Mouse (Mus musculus): ENCODE measurements around the gene Lrch1.

The Lrch1 gene

DNA sequence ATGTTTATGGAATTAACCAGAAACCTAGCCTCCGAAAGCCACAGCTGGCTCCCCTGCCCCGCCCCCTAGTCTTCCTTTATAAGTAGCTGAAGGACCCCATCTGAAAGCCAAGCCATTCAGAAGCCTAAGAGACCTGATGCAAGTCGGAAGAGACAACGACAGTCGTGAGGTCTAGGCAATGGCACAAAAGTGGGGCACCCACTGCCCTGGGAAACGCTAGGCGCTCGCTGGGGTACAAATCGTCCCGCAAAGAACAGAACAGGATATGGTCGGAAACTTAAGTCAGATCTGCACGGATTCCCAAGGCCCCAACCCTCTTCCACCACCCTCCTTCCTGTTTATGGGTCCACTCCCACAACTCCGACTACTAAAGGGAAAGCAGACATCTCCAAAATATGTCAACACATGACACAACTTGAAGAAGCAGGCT is 1.3 kb downstream of the Lrch1 start:
- DNase-seq = peak; percentile 48 to 69

DNA sequence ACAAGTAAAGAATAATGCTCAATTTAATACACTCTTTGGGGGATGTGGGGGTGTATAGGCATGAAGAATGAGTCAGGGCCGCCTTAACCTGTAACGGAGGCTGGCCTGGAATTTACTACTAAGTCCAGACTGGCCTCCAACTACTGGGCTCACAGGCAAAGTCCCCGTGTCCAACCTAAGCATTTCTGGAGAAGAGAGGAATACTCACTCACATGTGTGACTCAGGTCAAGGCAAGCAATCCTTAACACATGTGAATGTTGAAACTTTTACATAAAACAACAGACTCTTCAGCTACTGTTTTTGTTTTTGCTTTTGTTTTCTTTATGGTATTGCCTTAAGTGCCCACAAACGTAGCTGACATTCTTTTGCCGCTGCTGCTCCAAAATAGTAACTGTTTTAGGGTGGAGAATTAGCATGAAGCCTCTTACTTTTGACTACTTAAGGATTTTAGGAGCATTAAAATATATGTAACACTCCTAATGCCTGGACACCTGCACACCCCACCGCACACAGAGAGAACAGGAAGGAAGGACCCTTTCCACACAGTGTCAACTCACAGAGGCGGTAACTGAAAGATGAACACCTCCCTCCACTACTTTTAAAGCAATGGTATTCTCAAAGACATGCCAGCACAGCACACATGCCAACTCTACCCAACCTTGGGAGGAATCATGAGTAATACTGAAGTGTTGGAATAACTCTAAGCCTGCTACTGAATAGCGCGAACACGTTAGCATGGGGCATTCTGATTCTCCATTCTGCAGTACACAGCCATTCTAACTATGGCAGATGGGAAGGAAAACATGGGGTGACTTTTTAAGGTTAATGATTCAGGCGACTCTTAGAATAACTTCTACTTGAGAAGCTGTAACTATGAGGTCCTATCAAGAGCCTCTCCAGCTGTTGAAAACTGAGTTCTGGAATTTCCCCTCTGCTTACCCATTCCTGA is 2.1 kb downstream of the Lrch1 start:
- no peak for DNase-seq

DNA sequence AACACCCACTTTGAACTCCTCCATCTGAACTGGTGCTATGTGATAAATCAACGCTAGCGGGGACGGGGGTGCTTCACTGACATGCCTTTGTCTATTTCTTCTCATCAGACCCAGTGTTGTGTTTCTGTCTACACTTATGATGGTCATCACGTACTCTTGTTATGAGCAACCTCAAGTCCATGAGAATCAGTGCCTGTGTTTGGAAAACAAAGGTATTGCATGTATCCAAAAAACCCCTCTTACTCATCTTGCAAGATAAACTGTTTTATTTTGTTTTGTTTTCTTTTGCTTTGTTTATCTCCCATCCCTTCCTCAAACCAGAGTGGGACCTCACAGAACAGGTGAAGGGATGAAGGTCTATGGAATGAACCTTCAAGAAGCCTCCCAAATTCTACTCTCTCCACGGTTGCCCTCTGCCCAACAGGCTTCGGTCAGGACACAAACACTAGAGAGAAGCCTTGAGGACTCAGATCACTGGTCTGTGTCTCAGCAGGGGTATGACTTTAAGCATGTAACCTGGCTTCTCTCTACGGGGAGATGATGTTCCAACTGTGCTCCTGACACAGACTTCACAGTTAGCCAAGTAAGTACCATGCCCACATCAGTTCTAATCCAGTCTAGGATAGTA is 3.4 kb downstream of the Lrch1 start:
- DNase-seq = no peak

DNA sequence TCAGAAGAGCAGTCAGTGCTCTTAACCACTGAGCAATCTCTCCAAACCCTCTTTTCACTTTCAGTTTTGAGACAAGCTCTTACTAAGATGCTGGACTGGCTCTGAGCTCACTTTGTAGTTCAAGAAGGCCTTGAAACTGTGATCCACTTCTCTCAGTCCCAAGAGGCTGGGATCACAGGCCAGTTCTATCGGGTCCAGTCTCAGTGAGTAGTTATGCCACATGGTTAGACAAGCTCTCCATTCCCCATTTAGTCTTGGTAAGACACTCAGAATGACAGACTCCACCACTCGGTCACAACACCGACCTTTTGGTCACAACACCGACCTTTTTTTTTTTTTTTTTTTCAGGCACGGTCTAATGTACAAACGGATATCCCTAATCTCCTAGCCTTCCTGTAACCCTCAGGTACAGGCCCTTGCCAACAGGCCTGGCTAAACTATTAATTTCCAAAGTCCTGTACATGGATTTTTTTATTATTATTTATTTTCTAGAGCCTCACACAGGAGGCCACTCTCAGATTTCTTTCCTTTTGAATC is 4.0 kb downstream of the Lrch1 start:
- DNase-seq = no peak

DNA sequence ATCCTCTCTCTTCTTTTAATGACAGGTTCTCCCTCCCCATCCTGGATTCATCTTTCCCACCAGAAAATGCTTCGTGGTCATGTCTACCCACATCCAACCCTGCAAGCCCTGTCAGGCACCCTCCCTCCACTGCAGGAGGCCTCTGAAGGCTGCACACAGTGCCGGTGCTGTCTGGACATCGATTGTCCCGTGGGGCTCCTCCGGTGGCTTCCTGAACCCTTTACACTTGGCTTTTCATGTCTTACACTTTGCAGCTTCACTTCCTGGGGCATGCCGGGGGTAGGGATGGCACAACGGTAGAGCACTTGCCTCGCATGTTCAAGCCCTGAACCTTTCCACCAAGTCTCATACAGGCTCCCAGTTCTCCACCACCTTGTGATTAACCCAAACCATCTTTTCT is 4.7 kb downstream of the Lrch1 start:
- DNase-seq = no peak

DNA sequence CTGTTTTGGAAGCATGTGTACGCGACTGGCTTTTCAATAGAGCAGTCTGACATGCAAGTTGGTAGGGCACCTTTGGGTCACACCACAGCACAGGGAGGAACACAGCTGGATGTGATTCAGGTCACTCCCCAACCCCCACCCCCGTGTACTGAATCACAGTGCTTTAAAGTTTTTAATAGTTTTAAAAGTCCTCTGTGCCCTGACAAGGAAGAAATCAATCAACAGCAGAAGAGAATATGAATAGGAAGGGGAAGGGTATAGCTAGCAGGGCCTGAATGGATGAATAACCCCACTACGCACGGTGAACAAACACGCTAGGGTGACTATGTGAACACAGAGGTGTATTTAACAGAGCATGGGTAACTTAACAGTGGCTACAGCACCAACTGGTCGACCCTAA is 6.1 kb downstream of the Lrch1 start:
- DNase-seq = no peak

DNA sequence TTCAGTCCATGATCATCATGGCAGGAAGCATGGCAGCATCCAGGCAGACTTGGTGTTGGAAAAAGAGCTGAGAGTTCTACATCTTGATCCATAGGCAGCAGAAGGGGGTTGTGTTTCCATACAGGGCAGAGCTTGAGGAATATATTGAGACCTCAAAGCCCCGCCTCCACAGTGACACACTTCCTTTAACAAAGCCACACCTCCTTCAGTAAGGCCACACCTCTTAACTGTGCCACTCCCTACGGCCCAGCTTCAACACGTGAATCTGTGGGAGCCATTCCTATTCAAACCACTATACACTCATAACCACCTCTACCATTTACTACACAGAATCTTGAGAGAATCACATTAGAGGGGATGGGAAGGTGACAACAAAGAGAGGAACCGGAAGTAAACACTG is 6.9 kb downstream of the Lrch1 start:
- no peak for DNase-seq

DNA sequence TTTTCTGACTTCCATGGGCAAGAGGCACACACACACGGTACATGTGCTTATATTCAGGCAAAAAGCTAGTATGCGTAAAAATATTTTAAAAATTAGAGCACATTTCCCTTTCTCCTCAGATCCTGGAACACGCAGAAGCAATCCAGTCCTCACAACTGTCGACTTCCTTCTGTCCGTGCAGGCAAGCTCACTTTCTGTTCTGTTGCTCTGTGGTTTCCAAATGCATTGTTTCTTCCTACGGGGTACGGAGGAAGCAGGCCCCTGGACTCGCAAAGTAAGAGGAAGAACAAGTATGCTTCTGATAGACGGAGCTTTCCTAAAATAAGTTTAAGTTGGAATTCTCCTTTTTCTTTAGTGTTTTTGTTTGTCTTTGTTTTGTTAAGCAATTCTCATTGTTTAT is 8.3 kb downstream of the Lrch1 start:
- no peak for DNase-seq

DNA sequence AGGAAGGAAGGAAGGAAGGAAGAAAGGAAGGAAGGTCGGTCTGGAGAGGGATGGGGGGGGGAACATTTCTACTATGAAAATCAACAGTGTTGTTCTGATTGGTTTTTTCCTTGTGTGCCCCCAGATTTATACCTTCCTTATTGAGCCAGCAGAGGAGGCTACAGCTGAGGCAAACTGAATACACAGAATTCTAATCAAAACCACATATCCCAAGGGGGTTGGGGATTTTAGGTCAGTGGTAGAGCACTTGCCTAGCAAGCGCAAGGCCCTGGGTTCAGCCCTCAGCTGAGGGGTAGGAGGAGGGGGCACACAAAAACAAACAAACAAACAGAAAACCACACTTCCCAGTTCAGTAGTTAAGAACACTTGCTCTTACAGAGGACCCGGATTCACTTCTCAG is 8.8 kb downstream of the Lrch1 start:
- no peak for DNase-seq

DNA sequence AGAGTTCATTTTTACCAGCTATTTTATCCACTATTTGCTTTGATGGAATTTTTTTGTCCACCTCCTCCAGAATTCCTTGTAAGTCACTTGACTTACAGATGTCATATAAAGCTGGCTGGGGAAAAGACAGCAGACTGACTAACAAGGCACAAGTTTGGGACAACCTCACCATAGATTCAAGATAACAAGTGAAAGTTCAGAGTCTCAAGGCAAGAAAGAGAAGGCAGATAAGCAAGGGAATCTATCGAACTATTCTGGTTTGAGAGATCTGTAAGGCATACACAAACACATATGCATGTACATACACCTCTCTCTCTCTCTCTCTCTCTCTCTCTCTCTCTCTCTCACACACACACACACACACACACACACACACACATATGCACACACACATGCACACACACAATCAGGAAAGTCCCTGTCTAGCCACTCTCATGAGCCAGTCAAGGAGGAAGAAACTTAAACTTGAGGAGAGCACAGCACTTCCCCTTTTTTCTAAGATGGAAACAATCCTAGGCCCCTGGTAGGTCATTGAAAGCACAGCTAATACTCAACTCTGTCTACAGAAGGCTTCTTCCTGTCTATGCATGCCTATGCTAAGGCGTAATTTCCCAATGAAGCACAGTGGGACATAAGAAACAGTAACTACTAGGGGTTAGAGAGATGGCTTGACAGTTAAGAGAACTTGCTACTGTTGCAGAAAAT is 11.0 kb downstream of the Lrch1 start:
- no peak for DNase-seq

DNA sequence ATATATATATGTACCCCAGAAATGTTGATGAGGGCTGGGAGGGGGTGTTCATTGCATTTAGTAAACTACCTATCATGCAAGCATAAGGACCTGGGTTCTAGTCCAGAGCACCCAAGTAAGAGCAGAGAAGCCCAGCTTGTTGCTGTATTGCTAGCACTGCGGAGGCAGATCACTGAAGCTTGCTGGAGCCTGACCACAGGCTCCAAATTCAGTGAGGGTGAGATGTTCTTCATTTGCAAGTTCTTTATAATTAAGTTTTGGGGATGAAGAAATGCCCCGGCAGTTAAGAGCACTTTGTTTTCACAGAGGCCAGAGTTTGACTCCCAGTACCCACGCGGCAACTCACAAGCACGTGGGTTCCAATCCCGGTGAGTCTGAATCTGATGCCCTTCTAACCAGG is 12.6 kb downstream of the Lrch1 start:
- DNase-seq = no peak

DNA sequence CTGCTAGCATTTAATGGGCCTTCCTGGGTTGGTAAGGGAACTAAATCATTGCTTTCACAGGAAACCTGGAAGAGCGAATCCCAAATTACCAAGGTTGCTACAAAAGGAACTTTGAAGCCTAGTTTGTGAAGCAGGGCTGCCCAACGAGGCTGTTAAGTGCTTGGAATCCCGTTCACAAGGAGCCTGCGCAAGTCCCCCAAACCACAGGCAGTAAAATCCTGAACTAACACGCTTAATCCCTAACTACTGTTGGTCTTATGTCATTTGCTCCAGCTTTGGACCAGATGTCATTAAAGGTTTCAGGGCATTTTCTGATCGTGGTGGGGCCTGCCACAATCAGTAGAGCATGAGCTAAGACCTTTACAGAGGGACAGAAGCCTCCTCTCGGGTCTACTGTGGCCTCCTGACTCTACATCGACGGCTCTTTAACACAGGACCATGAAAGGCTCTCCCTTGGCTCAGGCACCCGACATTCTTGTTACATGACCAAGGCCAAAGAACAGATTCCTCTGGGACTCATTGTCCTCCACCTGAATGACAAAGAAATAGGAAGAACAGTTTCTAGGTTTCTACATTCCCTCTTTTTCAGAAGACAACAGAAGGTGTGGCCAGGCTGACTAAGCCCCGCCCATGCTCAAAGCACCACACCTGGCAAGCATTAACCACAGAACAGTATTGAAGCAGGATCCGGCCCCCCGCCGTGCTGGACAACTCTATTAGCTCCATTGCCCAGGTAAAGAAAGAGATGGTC is 13.5 kb downstream of the Lrch1 start:
- DNase-seq = no peak

DNA sequence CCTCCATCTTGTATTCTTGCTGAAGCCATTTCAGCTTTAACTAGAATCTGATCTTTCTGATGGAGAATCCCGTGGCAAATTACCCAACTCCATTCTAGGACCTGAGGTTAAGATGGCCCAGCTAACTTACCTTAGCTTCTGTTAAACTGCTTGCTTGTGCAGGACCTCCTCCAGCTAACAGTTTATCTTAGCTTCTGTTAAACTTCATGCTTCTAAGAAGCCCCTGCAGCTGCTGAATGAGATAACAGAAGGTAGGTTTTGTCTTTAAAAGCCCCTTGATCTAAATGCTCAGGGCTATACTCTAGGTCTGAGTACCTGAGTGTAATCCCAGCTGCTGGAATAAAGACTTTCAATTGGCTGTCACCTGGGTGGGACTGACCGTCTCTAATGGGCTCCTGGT is 17.9 kb downstream of the Lrch1 start:
- no peak for DNase-seq

DNA sequence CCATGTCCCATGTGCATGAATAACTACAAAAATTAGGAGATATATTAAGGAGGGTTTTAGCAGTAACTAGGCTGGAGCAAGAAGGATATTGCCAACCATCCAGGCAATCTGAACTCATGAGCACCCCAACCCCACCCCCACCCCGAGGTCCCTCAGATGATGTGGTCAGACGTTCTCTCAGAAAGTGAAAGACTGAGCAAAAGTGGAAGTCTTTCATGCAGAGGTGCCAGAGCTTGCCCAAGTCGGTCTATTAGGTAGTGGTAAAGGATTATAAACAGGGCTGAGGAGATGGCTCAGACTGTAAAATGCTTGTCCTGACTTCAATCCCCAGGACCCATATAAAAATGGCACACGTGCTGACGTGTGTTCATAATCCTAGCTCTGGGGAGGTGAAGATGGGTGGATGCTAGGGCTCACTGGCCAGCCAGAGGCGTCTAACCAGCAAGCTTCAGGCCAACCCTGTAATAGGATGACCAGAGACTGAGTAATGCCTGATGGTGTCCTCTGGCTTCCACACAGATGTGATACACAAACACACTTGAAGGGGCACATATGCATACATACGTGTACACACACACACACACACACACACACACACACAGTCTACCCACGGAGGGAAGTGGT is 18.8 kb downstream of the Lrch1 start:
- no peak for DNase-seq

DNA sequence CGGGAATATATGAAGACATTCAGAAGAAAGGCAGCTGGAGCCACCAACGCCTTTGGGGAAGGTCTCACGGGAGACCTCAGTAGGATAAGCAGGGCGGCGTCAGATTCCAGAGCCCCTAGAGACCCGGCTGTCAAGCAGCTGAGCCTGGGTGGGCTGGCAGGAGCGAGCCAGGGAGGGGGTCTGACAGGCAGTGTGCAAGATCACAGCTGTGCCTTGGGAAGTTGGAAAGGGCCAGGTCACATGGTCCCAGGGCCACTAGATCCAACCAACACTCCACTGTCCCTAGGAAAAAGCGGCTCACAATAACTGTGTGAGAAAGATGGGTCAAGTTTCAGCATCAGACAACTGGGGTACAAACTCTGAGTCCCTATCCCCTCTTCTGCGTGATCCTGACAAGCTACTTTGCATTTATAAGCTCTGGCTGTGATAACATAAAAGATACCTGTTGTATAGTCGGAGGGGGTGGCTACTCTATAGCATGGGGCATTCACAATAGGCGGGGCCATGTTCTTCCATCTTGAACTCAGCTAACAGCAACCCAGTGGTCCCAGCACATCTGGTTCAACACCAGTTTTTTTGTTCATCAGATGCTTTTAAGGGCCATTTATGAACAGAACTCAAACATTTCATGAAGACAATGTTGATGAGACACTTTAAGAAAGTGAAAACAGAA is 20.6 kb downstream of the Lrch1 start:
- DNase-seq = peak; percentile 56 to 70

DNA sequence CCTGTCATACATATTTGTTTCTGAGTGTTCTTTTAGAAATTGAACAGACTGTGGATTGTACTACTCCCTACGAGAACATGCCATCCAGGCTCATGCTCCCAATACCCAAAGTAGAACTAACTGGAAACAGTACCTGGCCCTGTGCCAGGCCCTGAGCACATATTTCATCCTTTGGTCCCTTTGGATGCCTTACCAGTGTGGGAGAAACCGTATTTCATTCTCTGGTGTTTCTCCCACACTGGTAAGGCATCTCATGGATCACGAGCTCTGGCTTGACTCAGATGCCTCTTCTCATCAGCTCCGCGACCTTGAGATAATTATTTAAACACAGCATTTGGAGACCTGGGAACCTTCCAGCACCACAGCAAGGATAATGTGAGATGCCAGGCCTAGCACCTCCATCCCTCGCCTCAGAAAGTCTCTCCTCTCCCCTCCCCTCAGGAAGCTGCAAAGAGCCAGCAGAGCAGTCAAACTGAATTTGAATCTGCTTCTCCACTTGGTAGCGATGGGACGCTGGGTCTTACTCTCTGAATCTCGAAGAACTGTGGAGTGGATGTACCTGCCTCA is 21.6 kb downstream of the Lrch1 start:
- DNase-seq = peak; percentile 53 to 68

DNA sequence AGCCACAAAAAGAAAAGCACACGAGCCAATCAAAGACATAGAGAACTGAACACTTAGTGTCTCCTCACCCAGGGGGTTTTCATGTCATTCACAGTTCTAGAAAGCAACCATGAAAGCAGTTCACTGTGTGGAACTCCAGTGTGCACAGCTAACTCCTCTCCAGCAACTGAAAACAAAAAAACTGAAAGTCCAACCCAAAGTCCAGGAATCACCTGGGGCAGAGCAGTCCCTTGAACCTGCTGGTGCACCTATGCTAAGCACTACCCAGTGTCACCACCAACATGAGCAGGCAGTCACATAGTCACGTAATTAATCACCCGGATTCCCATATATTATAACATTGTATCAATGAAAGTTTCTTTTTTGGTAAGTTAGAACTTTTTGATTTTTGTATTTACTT is 23.2 kb downstream of the Lrch1 start:
- DNase-seq = no peak

DNA sequence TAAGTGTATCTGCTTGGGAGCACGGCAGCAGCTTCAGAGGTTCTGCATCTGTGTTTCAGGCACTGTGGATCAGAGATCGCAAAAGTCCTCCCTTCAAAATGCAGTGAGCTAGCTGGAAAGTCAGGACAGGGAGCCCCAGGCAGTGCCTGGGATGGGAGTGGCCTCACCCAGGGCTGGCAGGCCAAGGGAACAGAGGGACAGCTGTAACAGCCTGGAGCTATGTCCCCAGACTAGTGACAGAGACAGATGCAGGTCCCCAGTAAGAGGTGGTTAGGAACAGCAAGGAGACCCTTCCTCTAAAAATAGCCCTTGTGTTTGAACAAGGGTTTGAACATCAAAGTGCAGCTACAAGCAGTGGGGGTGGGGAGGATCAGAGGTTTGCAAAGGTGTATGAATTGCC is 23.6 kb downstream of the Lrch1 start:
- DNase-seq = no peak

DNA sequence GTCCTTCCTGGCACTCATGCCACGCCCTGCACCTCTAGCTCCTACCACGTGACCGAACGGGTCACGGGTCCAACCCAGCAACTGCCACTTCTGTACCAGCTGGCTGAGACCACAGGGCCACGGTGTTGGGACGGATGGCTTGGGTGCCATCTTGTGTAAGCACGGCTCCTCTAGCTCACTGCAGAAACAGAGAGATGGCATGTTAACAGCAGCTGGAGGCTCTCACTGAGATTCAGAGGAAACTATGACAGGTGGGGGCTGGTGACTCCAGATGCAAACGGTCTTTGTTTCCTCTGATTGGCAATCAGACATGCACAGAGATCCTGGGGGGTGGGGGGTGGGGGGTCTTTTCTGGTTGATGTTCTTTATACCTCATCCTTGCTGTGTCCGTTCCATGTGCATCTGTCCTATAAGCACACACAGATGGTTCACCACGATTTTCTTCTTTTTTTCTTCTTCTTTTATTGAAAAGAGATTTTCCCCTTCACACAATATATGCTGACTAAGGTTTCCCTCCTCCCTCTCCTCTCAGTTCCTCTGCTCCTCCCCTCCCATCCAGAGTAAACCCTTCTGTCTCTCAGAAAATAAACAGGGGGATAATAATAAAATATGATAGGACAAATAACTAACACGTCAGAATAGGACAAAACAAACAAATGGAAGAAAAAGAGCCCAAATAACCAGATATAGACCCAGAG is 25.5 kb downstream of the Lrch1 start:
- DNase-seq = peak; percentile 39 to 69

DNA sequence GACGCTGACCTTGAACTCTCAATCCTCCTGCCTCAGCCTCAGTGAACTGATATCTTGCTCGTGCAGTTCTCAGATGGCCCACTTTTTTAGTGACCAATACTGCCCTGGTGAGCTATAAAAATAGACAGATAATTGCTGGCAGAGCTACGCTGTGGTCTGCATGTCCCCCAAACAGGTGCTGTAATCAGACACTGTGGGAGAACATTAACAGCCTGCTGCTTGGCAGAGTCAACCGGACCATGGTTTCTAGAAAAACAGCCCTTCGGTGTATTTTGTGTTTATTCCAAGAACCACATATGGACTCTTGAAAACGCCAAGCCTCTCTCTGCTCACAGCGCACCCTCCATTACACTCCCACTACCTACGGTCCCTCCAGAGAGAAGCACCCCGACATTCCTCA is 26.2 kb downstream of the Lrch1 start:
- no peak for DNase-seq

DNA sequence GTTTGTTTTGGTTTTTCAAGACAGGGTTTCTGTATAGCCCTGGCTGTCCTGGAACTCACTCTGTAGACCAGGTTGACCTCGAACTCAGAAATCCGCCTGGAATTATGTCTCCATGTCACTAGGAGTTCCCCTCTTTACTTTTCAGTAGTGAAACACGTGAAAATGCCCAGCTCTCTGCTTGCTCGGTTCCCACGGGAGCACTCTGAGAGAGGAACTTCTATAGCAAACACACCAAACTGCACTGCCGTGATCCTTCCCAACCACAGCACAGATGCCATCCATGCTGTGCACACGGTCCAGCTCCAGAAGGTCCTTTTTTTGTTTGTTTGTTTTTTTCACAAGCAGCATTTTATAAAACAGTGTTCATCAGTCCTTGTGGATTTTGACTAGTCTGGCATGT is 28.5 kb downstream of the Lrch1 start:
- no peak for DNase-seq

Measured in kidney, postnatal 4 days (tissue).